Mouse (Mus musculus) heart, adult 2 months (tissue): Measurements from ENCODE around the gene Agpat4. TPM values are rescaled to one million over a fixed set of nuclear protein-coding genes. Genes with fewer than 3 reads are reported as not detected.
A peak's percentile ranks its signal among the peaks of the same experiment; 100 is the strongest.

Experiments
- DNase-seq, 2 experiments: peaks; one replicate each; pipeline ENCODE4 v3.0.0; 2021
- H3K27ac ChIP-seq: fragments of 200-600 bp; 2 replicates; pipeline ENCODE4 v1.8.1; 2022
- H3K27me3 ChIP-seq: fragments of 200-500 bp; 2 replicates; pipeline ENCODE4 v1.6.1; 2012; ENCODE audit warnings: mild to moderate bottlenecking, low read length, inconsistent platforms, mixed read lengths; ENCODE audit not compliant: control insufficient read depth, insufficient read depth
- H3K36me3 ChIP-seq: fragments of 200-500 bp; 2 replicates; pipeline ENCODE4 v1.6.1; 2012; ENCODE audit warnings: low read length, inconsistent platforms; ENCODE audit not compliant: control insufficient read depth, insufficient read depth
- H3K4me1 ChIP-seq: fragments of 200-500 bp; 2 replicates; pipeline ENCODE4 v1.6.1; 2011; ENCODE audit warnings: low read length; ENCODE audit not compliant: control insufficient read depth, insufficient read depth
- H3K4me3 ChIP-seq: fragments of 200-600 bp; 2 replicates; pipeline ENCODE4 v1.8.1; 2022
- H3K79me2 ChIP-seq: fragments of 200-500 bp; replicated peaks from 2 replicates; pipeline ENCODE4 v1.6.1; 2012; ENCODE audit warnings: mild to moderate bottlenecking, inconsistent platforms, low read length, moderate library complexity, mixed read lengths; ENCODE audit not compliant: control insufficient read depth, insufficient read depth
- H3K9ac ChIP-seq: fragments of 200-500 bp; 2 replicates; pipeline ENCODE4 v1.6.1; 2012; ENCODE audit warnings: low read depth, mild to moderate bottlenecking, control low read depth, inconsistent platforms, low read length, mixed read lengths
- CTCF ChIP-seq: fragments of 200-600 bp; IDR thresholded peaks from 2 replicates; pipeline ENCODE4 v1.8.1; 2022; ENCODE audit warnings: antibody characterized with exemption, mild to moderate bottlenecking, moderate library complexity
- EP300 ChIP-seq: fragments of 200-500 bp; IDR thresholded peaks from 2 replicates; pipeline ENCODE4 v1.6.1; 2011; ENCODE audit warnings: low read depth, low read length, control low read depth; ENCODE audit not compliant: insufficient read depth
- POLR2A ChIP-seq: fragments of 200-500 bp; IDR thresholded peaks from 2 replicates; pipeline ENCODE4 v1.6.1; 2011; ENCODE audit warnings: mild to moderate bottlenecking, low read depth, low read length, control low read depth; ENCODE audit not compliant: insufficient read depth
- WGBS: fragments of 180-500 bp; shearing (Covaris S2); methylation state at CpG from one replicate; pipeline ENCODE4 v1.1.7; 2018; 5-methylcytosine and 5-hydroxymethylcytosine counted together
- intact Hi-C: fragments of 180-260 bp; cut with DNase I; formaldehyde crosslinking; loops from one replicate; pipeline ENCODE4 v1.15.1; 2025
- polyA plus RNA-seq: library from polyadenylated mRNA; depleted of rRNA; stranded (reverse); fragments of >200 nt; gene quantifications from 2 replicates; pipeline ENCODE4 v1.2.3, GENCODE M21; 2012
- total RNA-seq, 2 experiments: library from RNA; stranded (reverse); gene quantifications; 2 replicates each; pipeline ENCODE4 v1.2.3; 2021

Agpat4 gene
- total and polyA plus RNA-seq, 3 experiments = 4.4 to 5.3 (median 4.8) TPM

GRCm38 (mm10) chr17:12160061-12160421 is 41.5 kb downstream of the Agpat4 start:
- Histone ChIP-seq H3K9ac (no peak overlapping the region), H3K27me3 (no peaks in the 10 kb centered on the region), H3K4me1 (peaks cover 4% of the 10 kb centered on the region; the same call in 1 of the 2 replicates), H3K4me3 (no peak overlapping the region), H3K36me3 (no peaks in the 10 kb centered on the region), H3K79me2 (no peaks in the 10 kb centered on the region), H3K27ac (no peak overlapping the region)
- intact Hi-C loops = no loop called here
- 85% methylated on average over 5 of the region's 5 CpGs for WGBS
- TF ChIP-seq EP300 = no peak
- TF ChIP-seq POLR2A = no peak
- no peak for TF ChIP-seq CTCF
- DNase-seq = no peak

DNA sequence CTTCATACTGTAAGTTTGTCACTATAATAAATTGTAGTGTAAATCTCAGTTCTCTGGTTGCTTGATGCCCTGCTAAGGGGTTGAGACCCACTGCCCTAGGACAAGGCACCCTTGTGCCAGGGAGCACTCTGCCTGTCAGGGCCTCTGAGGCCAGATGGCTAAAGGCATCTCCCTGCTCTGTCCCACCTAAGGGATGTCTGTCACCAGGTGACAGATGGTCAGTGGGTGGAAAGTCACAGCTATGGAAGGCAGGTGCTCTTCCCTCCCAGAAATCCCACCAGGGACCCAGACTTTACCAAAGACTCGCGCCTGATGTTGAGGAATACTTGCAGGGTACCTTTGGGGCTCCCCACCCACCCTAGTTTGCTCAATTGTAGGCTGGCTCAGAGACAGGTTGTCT is 42.0 kb downstream of the Agpat4 start:
- 93% methylated on average over 2 of the region's 2 CpGs for WGBS
- Histone ChIP-seq H3K27ac (no peak overlapping the region), H3K36me3 (no peaks in the 10 kb centered on the region), H3K9ac (no peak overlapping the region), H3K79me2 (no peaks in the 10 kb centered on the region), H3K4me1 (peaks cover 4% of the 10 kb centered on the region; the same call in 1 of the 2 replicates), H3K27me3 (no peaks in the 10 kb centered on the region), H3K4me3 (no peak overlapping the region)
- TF ChIP-seq POLR2A (no peak), CTCF (no peak), EP300 (no peak)
- no peak for DNase-seq
- intact Hi-C loops = no loop called here

GRCm38 (mm10) chr17:12160984-12161764 is 42.7 kb downstream of the Agpat4 start:
- no peaks in the 10 kb centered on the region for H3K27me3 ChIP-seq
- peak; percentile 26 to 49 for DNase-seq
- no peak for TF ChIP-seq EP300
- no peak for TF ChIP-seq POLR2A
- no peaks in the 10 kb centered on the region for H3K36me3 ChIP-seq
- H3K9ac ChIP-seq = no peak overlapping the region
- H3K4me3 ChIP-seq = no peak overlapping the region
- intact Hi-C loops = no loop called here
- H3K79me2 ChIP-seq = no peaks in the 10 kb centered on the region
- H3K27ac ChIP-seq = no peak overlapping the region
- H3K4me1 ChIP-seq = peaks cover 2% of the 10 kb centered on the region; the same call in 1 of the 2 replicates
- 77% methylated on average over 13 of the region's 13 CpGs for whole genome bisulfite sequencing

- Histone ChIP-seq H3K9ac (no peak overlapping the region), H3K4me1 (peaks cover 2% of the 10 kb centered on the region; the same call in 1 of the 2 replicates), H3K27me3 (no peaks in the 10 kb centered on the region), H3K79me2 (no peaks in the 10 kb centered on the region), H3K4me3 (no peak overlapping the region), H3K27ac (no peak overlapping the region), H3K36me3 (no peaks in the 10 kb centered on the region)
- TF ChIP-seq POLR2A (no peak), EP300 (no peak), CTCF (no peak)
- no peak for DNase-seq
- intact Hi-C loops = no loop called here
- 95% methylated on average over 7 of the region's 7 CpGs for WGBS
These were observed 43.4 kb downstream of the Agpat4 start for GRCm38 (mm10) chr17:12161877-12162276.

DNA sequence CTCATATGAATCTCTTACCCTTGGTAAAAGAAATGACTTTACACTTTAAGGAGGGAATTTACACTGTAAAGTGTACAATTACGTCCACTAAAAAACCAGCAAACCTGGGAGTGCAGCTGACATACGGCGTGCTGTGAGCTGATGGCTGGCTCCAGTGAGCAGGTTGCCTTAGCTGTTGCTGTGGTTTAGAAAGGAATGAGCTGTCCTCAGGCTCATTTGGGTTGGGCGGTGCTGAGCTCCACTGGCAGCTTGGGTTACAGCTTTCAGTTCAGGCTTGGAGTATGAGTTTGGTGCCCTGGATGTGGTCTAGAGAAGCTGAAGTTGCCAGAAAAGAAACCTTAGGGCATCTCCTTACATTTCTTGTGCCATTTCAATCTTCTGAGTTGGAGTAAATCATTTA is 44.3 kb downstream of the Agpat4 start:
- H3K9ac ChIP-seq = no peak overlapping the region
- no peak for DNase-seq
- no peaks in the 10 kb centered on the region for H3K27me3 ChIP-seq
- no peak overlapping the region for H3K27ac ChIP-seq
- no peaks in the 10 kb centered on the region for H3K36me3 ChIP-seq
- peaks cover 2% of the 10 kb centered on the region; the same call in 1 of the 2 replicates for H3K4me1 ChIP-seq
- no peaks in the 10 kb centered on the region for H3K79me2 ChIP-seq
- 94% methylated on average over 4 of the region's 4 CpGs for WGBS
- intact Hi-C loops = no loop called here
- no peak overlapping the region for H3K4me3 ChIP-seq
- TF ChIP-seq CTCF (no peak), POLR2A (no peak), EP300 (no peak)

DNA sequence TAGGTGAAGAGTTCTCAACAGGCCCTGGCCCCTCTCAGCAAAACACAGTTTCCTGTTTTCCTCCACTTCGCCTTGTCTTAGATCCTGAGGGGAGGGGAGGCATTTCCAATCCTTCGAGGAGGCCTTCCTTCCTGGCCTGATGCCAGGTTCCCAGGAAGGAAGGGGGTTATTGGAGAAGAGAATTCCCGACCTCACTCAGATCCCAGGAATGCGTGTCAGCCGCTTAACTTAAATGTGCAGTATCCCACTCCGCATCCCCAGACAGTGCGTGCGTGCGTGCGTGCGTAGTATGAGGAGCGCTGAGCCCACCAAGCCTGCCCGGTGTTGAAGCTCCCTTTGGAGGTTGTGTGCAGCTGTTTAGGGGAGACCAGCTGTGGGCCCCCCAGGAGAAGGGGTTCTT is 44.9 kb downstream of the Agpat4 start:
- H3K36me3 ChIP-seq = no peaks in the 10 kb centered on the region
- intact Hi-C loops = no loop called here
- no peak for DNase-seq

More for the DNA sequence above, 44.9 kb downstream of the Agpat4 start:
- no peak overlapping the region for H3K4me3 ChIP-seq
- H3K79me2 ChIP-seq = no peaks in the 10 kb centered on the region
- peaks cover 7% of the 10 kb centered on the region; the same call in 1 of the 2 replicates for H3K4me1 ChIP-seq
- no peaks in the 10 kb centered on the region for H3K27me3 ChIP-seq
- no peak overlapping the region for H3K27ac ChIP-seq
- TF ChIP-seq POLR2A (no peak), EP300 (no peak), CTCF (no peak)
- WGBS = 65% methylated on average over 13 of the region's 13 CpGs
- H3K9ac ChIP-seq = no peak overlapping the region
